Mouse (Mus musculus) testis, postnatal 14 days (tissue): ENCODE results near the gene Srgap1.
"Not testable (repeated sequence)": the region's sequence is repeated elsewhere in the genome, so short reads cannot be mapped to it uniquely, and the experiment has no call there.

Experiments used
- DNase-seq: peaks from one replicate; pipeline ENCODE4 v3.0.0; 2021; ENCODE audit warnings: low spot score

Gene Srgap1

DNA sequence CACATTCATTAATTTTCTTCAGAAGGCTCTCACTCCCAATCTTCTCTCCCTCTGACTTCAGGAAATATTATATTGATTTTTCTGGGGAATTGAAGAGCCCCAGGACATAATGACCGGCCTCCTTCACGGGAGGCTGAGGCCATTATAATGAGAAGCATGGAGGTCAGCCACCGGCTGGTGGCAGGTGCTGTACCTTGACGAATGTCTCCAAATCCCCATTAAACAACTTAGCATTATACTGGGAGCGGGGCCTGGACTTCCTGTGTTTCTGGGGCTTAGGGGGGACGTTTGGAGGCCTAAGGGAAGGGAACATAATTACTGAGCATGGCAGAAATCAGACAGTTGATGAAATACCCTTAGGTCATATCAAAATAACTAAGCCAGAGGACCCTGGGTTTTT is 218.1 kb downstream of the Srgap1 start:
- no peak for DNase-seq

DNA sequence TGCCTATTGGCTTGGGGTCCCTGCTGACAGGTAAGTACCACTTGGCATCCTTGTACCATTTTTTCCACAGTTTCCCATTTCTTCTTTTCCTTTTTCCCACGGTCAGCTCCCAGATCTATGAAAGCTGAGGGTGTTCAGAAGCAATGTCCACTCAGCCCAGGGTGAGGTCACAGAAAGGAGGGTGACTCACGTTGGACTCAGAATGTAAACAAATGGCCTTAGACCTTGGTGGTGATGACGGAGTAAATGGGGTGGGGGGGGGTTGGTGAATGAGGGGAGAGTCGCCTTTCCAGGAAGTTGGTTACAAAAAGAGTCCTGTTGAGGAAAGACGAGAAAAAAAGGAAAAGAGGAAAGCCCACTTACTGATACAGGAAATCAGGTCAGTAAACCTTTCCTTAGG is 224.4 kb downstream of the Srgap1 start:
- DNase-seq: no peak

DNA sequence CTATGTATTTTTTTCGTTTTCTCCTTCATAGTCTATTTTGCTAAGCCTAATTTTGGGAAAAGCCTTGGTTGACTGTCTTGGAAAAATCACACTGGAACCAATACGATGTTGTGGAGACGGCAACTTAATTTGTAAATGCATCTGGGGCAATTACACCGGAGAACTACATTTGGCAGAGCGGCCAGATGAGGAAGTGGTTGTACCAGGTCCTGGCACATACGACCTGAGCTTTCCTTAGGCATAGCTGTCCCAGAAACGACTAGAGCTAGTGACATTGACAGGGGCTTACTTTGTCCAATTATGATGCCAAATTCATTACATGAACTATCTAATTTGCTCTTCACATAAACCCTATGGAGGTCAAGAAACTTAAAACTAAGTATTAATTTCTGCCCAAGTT is 226.3 kb downstream of the Srgap1 start:
- DNase-seq: no peak

DNA sequence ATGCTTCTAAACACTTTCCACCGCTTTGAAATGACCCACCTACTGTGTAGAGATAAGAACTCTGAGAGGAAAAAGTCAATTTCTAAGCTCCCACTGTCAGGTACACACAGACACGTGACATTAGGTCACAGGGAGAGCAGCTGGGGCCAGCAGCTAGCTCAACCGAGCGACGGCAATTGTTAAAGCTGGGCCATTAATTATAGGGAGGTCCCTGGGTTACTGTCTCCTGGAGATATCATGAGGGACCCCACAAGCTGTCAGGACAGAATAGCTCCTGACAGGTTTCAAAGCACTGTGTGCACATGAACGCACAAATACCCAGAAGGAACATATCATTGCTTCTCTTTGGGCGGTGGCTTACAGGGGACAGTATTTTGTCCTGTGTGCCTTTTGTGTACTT is 229.1 kb downstream of the Srgap1 start:
- DNase-seq: no peak

DNA sequence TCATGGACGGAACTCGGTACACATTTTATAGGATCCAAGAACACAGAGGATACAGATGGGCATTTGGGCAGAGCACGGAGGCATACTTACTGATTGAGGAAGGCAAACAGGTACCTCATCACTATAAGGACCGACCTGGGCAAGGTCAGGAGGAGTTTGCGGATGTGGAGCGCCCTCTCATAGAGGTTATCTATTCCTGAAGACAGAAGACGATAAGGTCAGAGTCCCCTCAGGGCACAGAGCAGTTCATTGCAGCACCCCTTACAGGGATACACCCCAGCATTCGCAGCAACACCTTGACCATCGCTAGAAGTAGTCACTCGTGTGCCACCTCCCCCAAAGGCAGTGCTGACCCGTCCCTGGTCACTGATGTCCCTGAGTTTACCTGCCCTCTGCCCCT is 239.3 kb downstream of the Srgap1 start:
- no peak for DNase-seq

DNA sequence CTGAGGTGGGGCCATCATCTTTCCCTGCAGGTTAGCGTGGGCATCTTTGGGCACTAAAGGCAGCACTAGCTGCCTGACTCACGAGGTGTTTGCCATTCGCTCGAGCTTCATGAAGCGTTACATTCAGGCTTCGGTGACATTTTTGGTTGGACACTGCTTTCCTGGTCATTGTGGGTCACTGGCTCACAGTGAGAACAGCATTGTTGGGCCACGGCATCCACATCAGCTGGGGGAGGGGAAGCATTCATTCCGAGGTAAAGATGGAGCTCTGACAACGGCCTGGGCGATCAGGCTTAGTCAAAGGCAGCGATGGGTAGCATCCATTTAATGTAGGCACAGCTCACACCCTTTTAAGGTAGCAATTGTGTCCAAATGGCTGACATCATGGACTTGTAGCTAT is 240.3 kb downstream of the Srgap1 start:
- DNase-seq: no peak

DNA sequence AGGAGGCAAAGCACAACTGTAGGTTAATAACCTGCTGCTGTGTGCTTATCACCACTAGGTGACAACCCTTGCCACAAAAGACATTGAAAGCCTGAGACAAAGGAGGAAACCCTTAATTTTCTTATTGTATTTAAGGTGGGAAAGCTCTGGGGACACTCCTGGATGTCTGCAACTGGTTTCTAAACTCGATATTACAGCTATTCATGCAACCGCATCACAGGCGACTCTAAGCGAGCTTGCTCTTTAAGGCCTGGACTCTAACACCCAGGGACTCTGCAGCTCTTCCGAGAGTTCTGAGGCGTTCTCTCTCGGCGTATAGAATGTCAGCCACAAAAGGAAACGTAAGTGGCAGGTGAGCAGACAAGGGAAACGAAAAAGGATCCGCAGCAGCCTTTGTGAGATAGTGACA is 241.2 kb downstream of the Srgap1 start:
- no peak for DNase-seq

DNA sequence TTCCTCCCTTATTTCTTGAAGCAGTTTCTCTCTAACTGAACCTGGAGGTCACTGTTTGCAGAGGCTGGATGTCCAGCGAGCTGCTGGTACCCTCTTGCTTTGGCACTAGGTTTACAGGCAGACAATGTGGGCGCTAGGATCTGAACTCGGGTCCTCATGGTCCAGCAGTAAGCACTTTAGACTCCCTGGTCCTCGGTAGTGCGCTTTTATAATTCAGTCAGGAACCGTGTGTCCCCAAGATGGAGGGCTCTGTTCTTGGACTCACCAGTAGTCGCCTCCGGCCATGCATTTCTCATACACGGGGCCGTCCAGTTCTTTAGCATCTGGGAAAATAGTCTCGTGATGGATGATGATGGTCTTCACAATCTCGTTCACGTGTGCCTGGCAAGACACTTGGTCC is 242.6 kb downstream of the Srgap1 start:
- DNase-seq: no peak

DNA sequence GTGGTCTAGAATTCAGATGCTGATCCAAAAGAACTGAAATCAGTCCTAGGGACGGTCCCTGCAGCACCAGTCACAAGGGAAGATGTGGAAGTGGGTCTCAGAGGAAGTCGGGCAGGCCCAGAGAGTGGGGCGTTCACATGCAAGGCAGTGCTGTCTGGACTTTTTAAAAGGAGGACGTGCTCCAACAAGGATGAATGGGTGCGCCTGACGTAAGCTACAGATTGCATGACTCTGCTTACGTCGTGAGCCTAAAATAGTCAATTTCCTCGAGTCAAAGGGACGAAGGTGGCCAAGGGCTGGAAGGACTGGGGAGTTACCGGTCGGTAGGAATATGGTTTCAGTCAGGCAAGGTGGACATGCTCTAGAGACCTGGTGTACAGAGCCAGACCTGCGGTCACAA is 247.1 kb downstream of the Srgap1 start:
- no peak for DNase-seq

DNA sequence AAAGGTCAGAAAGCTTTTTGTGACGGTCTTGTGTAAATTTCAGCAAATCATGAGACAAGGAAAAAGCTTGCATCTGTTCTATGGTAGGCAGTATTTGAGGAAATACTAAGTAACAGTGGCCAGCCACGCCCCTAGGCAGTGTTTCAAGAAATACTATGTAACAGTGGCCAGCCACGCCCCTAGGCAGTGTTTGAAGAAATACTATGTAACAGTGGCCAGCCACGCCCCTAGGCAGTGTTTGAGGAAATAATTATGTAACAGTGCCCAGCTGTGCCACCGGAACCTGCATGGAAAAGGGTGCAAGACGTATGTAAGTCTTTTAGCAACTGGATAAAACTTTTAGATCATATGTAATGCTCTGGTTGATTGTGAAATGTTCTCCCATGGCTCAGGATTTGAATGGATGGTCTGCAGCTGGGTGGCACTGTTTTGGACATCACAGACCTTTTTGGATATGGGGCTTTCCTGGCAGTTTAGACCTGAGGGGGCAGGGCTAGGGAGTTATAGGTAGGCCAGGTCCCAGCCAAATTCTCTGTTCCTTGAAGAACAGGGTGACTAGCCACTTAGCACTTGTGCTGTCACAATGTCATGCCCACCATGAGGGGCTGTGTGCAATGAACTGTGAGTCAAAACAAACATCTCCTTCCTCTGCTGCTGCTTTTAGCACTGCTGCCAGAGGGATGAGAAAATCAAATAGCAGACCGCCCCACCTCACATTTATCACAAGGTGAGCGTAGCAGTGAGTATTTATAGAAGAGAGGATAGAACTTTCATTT is 250.9 kb downstream of the Srgap1 start:
- DNase-seq: peak; percentile 57

DNA sequence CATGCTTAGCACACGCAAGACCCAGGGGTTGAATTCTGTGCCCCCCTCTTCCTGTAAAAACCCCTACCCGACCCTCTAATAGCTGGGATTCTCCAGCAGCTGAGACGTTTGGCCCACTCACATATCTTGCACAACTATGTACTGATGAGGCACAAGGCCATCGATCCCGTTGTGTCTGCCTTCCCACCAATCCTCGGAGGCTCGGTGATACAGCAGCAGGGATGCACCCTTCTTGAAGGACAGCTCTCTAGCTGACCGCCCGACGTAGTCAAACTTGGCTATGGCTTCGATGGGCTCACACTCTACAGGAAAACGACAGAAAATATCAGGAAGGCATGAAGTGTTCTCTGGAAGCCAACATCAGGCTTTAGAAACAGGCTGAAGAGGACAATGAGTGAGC is 252.6 kb downstream of the Srgap1 start:
- no peak for DNase-seq

DNA sequence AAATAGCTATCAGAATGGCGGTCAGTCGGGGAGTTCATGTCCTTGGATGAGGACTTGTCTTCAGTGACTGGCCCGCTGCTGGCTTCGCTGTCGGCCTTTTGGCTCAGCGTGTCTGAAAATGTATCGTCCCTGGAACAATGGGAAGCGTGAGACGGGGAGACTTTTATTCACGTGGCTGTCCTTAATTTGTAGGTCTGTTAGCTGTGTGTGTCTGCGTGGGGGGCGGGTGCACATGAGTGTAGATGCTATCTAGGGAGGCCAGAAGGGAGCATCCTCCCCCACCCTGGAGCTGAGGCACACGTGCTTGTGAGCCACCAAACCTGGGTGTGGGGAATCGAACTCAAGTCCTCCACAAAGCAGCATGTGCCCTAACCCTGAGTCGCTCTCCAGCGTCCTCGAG is 254.5 kb downstream of the Srgap1 start:
- DNase-seq: no peak

DNA sequence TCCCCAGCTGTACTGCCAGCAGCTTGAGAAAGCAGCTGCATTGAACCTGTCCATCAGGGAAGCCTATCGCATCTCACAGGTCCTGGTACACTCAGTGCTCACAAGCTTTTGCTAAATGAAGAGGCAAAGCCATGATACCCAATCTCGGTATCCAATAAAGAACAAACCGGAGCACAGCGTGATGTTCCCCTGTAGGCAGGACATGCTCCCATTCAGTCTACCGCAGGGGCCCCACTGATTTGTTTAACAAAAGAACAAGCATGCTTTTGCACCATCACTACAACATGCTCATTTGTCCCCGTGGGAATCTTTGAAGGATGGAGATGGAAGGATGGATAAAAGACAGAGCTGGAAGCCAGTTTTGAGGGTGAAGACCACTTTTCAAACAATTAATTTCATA is 257.0 kb downstream of the Srgap1 start:
- DNase-seq: no peak

DNA sequence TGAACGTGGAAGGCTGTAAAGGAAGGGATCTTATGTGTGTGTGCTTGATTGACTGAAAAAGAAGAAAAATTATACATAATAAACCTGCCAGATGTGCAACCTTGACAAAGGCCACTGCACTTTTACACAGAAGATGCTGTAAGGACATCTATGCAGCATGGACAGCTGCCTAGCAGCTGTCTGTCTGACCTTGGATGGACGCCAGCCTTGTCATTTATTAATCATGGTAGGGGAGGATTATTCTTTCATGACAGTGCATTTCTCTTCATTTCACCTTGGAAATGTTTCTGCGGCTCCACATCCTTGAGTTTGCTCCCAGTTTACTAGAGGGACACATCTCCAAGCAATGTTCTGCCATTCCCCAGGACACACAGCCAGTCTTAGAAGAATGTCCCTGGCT is 258.6 kb downstream of the Srgap1 start:
- no peak for DNase-seq

DNA sequence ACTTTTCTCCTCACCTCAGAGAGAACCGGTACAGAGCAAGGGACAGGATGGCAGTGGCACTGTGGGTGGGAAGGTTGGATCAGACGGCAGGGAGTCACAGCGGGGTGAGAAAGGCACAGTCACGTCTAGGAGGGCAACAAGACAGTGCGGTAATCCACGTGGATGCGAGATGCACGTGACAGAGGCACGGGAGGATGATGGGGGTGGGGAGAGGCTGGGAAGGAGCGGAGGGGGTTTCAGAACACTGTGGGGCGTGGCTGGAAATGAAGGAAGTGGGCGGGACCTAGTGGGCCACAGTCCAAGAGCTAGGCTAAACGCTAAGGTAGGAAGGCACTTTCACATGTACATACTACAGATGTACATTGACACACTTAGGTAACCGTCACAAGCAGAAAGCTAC is 266.0 kb downstream of the Srgap1 start:
- DNase-seq: peak; percentile 36

DNA sequence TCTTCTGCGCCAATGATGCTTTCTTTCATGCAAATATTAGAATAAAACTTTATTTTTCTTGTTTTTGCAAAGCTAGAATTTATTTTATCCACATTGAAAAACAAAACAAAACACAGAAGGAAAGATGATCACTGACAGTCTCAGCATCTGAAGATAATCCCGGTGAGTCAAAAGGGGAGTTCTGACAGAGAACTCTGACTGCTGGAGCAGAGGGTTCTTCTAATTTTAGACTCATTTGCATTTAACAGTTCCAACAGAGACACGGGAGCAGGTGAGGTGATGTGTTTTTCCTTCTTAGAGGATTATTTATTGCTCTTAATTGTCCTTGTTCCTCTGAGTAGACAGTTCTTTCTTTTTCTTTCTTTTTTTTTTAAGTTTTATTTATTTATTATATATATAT is 271.1 kb downstream of the Srgap1 start:
- no peak for DNase-seq

DNA sequence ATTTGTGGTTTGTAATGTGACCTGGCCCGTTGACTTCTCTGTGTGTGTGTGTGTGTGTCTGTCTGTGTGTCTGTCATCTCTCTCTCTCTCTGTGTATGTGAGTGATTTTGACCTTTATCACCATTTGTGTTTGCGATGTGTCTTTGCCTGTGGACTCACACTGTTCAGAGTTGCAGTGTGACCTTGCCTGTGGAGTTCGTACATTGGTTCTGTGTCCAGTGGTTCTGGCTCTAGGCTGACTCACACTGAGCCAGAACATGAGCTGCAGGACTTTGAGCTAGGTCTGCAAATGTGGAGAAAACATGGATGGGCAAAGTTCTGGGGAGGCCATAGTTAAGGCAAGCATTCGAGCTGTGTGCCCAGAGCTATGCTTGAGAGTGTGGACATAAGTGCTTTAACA is 273.3 kb downstream of the Srgap1 start:
- no peak for DNase-seq

DNA sequence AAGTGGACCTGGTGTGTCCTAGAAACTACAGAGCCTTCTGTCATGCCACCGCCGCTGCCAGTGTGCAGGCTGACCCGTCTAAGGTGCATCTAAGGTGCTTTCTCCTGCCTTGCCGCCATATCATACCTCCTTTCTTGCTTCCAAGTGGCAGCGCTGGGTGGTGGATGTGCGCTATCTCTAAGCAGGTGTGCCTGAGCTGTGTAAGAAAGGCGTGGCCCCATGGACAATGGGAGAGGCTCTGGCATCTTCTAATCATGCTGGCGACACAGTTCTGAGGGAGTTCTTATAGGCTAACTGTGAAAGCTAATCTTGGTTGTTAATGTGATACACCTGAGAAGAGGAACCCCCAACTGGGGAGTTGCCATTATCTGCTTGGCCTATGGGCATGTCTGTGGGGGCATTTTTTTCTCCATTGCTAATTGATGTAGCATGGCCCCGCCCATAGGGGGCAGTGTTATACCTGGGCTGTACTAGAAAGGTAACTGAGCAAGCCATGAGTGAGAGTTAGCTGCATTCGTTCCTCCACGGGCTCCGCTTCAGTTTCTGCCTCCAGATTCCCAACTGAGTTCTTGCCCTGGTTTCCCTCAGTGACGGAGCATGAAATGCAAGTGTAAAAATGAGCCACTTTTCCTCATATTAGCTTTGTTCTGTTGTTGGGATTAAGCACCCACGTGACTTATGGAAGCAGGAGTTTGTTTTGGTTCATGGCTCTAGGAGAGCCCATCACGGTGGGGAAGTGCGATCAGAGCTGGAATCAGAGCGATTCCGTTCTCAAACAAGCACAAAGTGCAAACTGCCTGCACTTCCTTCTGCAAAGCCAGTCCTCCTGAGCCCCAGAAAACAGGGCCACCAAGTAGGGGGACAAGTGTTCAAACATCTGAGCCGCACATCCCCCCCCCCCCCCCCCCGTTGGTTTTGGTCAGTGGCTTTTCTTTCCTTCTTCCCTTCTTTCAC is 276.2 kb downstream of the Srgap1 start:
- DNase-seq: no peak

DNA sequence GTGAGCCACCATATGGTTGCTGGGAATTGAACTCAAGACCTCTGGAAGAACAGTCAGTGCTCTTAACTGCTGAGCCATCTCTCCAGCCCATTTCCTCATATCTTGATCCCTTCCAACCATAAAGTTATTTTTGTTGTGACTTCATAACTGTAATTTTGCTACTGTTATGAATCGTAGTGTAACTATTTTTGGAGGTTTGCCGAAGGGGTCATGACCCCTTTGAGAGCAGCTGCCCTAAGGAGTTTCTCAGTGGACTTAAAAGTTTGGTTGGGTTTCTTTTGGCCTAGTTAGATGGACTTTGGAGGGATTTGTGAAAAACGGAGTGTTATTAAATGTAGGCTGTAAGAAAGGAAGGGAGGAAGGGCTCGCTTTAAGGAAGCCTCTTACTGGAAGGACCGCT is 277.4 kb downstream of the Srgap1 start:
- no peak for DNase-seq

DNA sequence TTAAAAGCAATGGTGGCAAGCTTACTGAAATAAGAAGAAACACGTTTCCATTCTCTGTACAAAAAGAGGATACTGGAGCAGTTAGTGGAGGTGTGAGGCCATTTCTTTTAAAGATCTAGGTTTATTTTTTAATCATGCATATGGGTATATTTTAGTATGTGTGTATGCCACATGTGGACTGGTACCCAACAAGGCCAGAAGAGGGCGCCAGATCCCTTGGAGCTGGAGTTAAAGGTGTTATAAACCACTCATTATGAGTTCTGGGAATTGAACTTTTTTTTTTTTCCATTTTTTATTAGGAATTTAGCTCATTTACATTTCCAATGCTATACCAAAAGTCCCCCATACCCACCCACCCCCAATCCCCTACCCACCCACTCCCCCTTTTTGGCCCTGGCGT is 279.8 kb downstream of the Srgap1 start:
- DNase-seq: not testable (repeated sequence)

DNA sequence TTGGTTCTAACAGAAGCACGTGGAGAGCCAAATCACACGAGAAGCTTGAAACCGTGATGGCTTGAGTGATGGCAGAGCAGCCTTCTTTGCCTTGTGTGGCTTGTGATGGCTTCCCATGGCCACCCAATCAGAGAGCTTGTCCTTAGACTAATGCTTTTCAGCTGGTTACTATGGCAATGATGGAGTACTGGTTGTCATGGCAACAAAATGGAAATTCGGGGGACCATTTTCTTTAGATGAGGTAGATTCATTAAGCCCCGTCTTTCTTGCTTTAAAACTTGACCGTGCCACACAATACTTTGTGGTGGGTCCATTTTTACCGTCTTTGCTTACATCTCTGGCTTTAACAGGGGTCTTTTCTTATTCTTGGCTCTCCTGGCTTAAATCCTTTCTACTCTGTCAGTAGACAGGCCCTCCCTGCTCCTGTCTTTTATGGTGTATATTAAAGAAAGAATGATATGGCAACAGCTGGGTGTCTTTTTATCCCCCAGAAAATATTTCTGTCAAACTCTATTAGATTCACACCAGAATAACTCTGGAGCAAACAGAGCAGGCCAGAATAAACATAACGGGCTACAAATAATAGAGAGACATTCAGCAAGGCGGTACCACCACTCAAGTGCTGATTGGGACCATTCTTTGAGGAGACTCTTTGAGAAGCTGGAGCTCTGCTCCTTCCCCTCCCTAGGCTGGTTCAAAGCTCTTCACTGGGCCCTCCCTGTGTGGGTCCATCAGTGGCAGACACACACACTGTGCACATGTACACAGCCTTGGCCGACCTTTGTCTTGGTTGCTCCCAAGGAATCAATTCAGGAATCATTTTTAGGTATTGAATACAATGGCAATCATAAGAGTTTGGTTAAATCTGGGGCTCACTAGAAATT is 281.7 kb downstream of the Srgap1 start:
- no peak for DNase-seq

DNA sequence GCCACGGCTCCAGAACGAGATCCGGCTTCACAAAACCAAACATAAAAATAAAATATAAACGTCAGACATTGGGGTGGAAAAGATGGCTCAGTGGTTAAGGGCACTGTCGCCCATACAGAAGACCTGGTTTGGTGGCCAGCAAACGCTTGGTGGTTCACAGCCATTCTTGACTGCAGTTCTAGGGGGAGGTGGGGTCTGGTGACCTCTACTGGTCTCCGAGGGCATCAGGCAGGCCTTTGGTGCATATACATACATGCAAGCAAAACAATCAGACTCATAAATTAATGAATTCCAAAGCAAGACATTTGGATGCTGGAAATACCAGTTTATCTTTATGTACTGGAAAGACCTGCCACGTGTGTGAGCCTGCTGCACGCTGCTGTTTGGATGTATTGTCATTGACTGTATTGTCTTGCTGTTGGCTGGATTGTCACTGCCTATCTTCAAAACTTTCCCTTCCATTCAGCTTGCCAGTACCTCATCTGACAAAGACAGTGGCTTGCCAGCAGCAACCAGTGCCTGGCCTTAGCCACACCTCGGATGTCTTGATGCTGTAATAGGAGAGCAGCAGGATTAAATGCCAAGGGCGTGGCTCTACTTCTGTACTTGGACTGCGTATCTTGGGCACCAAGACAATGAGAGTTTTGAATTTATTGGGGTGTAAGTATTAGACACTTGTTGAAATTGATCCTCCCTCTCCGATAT is 282.5 kb downstream of the Srgap1 start:
- DNase-seq: no peak
